Mouse (Mus musculus) kidney, postnatal 0 days (tissue): ENCODE measurements around the gene Tmed9. TPM values are rescaled to one million over a fixed set of nuclear protein-coding genes. Genes with fewer than 3 reads are reported as not detected.

Source experiments
- ATAC-seq: fragments of 200-750 bp; cut with Nextera tagmentation; replicated peaks from 2 replicates; pipeline ENCODE4 v1.8.0; 2017; ENCODE audit warnings: low read depth, moderate number of reproducible peaks, moderate TSS enrichment, moderate library complexity; ENCODE audit not compliant: low FRiP score
- DNase-seq: peaks from one replicate; pipeline ENCODE4 v3.0.0-alpha.2; 2016; ENCODE audit warnings: low spot score
- H3K27ac ChIP-seq: fragments of 300-500 bp; sonication (generic); 2 replicates; pipeline ENCODE4 v1.5.1; 2014; ENCODE audit warnings: mild to moderate bottlenecking
- H3K27me3 ChIP-seq: fragments of 300-500 bp; sonication (generic); 2 replicates; pipeline ENCODE4 v1.6.1; 2014; ENCODE audit warnings: low read length, mixed read lengths; ENCODE audit not compliant: insufficient read depth
- H3K36me3 ChIP-seq: fragments of 300-500 bp; sonication (generic); 2 replicates; pipeline ENCODE4 v1.6.1; 2014; ENCODE audit warnings: low read length, mixed read lengths; ENCODE audit not compliant: insufficient read depth
- H3K4me1 ChIP-seq: fragments of 300-500 bp; sonication (generic); replicated peaks from 2 replicates; pipeline ENCODE4 v1.6.1; 2014; ENCODE audit warnings: antibody characterized with exemption, low read length, mixed read lengths; ENCODE audit not compliant: insufficient read depth
- H3K4me2 ChIP-seq: fragments of 300-500 bp; sonication (generic); 2 replicates; pipeline ENCODE4 v1.6.1; 2014; ENCODE audit warnings: mild to moderate bottlenecking, low read length, moderate library complexity, mixed read lengths
- H3K4me3 ChIP-seq: fragments of 300-500 bp; sonication (generic); replicated peaks from 2 replicates; pipeline ENCODE4 v1.5.1; 2014; ENCODE audit warnings: low read depth, low read length
- H3K9ac ChIP-seq: fragments of 300-500 bp; sonication (generic); 2 replicates; pipeline ENCODE4 v1.6.1; 2014; ENCODE audit warnings: low read depth, low read length
- H3K9me3 ChIP-seq: fragments of 300-500 bp; sonication (generic); replicated peaks from 2 replicates; pipeline ENCODE4 v1.6.1; 2016; ENCODE audit warnings: low read length, inconsistent platforms, mixed read lengths
- CTCF ChIP-seq: IDR thresholded peaks from 2 replicates; pipeline ENCODE4 v1.5.1; 2016; ENCODE audit warnings: antibody characterized with exemption, low read depth, mild to moderate bottlenecking, moderate library complexity
- WGBS: fragments of 180-500 bp; shearing (Covaris S2); extraction: QIAGEN DNeasy Blood & Tissue Kit; methylation state at CpG from one replicate; pipeline ENCODE4 v1.1.7; 2014; 5-methylcytosine and 5-hydroxymethylcytosine counted together
- polyA plus RNA-seq: library from polyadenylated mRNA; unstranded; fragments of >200 nt; fragmentation: Nextera tagmentation; extraction: Ambion mirVana; gene quantifications from 2 replicates; pipeline ENCODE4 v1.2.1, GENCODE M21; 2015

The Tmed9 gene
- polyA plus RNA-seq, 1 experiment from 2014 or later = 136 TPM

- H3K4me3 ChIP-seq = no peak within 1 kb of the TSS
- H3K4me2 ChIP-seq = no peak within 1 kb of the TSS
- H3K9ac ChIP-seq = no peak within 1 kb of the TSS
- no peaks in the 10 kb centered on the region for H3K27me3 ChIP-seq
- WGBS = 73% methylated on average over 8 of the region's 8 CpGs
- peaks cover 36% of the 10 kb centered on the region; the same call in 1 of the 2 replicates for H3K36me3 ChIP-seq
- H3K27ac ChIP-seq = no peak within 1 kb of the TSS
- ATAC-seq (peak; percentile 36), DNase-seq (no peak)
- no peaks in the 10 kb centered on the region for H3K4me1 ChIP-seq
- TF ChIP-seq CTCF = no peak
- H3K9me3 ChIP-seq = no peaks in the 10 kb centered on the region
Observed at GRCm38 (mm10) chr13:55529198-55529915, 44.2 kb upstream of the Tmed9 start, which contains the start of gene Dok3. Gene Dok3 (minus strand): TSS chr13:55529296.

GRCm38 (mm10) chr13:55535191-55535590, 38.3 kb upstream of the Tmed9 start:
- Histone ChIP-seq H3K27me3 (no peaks in the 10 kb centered on the region), H3K9me3 (no peaks in the 10 kb centered on the region), H3K4me2 (peak overlapping the region; percentile 93), H3K27ac (no peak overlapping the region), H3K4me1 (no peaks in the 10 kb centered on the region; the same call in 1 of the 2 replicates), H3K36me3 (peaks cover 48% of the 10 kb centered on the region), H3K9ac (no peak overlapping the region), H3K4me3 (peak overlapping the region; percentile 89; the same call in 1 of the 2 replicates)
- 89% methylated on average over 15 of the region's 15 CpGs for WGBS
- ATAC-seq (no peak), DNase-seq (no peak)
- no peak for TF ChIP-seq CTCF

GRCm38 (mm10) chr13:55535796-55536193, 37.7 kb upstream of the Tmed9 start:
- ATAC-seq = peak; percentile 9
- WGBS = 15% methylated on average over 17 of the region's 17 CpGs
- Histone ChIP-seq H3K27ac (no peak overlapping the region), H3K36me3 (peaks cover 49% of the 10 kb centered on the region), H3K9me3 (no peaks in the 10 kb centered on the region), H3K27me3 (no peaks in the 10 kb centered on the region), H3K4me1 (no peaks in the 10 kb centered on the region; the same call in 1 of the 2 replicates), H3K9ac (peak overlapping the region; percentile 77), H3K4me3 (peak overlapping the region; percentile 89), H3K4me2 (peak overlapping the region; percentile 93)
- DNase-seq = no peak
- no peak for TF ChIP-seq CTCF

- H3K4me3 ChIP-seq = peak within 1 kb of the TSS; percentile 89
- H3K4me2 ChIP-seq = peak within 1 kb of the TSS; percentile 93
- H3K27me3 ChIP-seq = no peaks in the 10 kb centered on the region
- peak; percentile 99 for DNase-seq
- H3K9ac ChIP-seq = peak within 1 kb of the TSS; percentile 77
- no peaks in the 10 kb centered on the region; the same call in 1 of the 2 replicates for H3K4me1 ChIP-seq
- under 1% methylated on average over 70 of the region's 70 CpGs for WGBS
- peak within 1 kb of the TSS; percentile 31; the same call in 1 of the 2 replicates for H3K27ac ChIP-seq
- peak; percentile 97 for TF ChIP-seq CTCF
- peaks cover 51% of the 10 kb centered on the region for H3K36me3 ChIP-seq
- peak; percentile 93 for ATAC-seq
- no peaks in the 10 kb centered on the region for H3K9me3 ChIP-seq
Observed at GRCm38 (mm10) chr13:55536194-55537175, 37.0 kb upstream of the Tmed9 start, which contains the start of gene Ddx41. Gene Ddx41 (minus strand): TSS chr13:55536658.

- H3K4me2 ChIP-seq = no peak overlapping the region
- ATAC-seq (no peak), DNase-seq (no peak)
- no peaks in the 10 kb centered on the region for H3K4me1 ChIP-seq
- peaks cover 58% of the 10 kb centered on the region for H3K36me3 ChIP-seq
- WGBS = 83% methylated on average over 2 of the region's 2 CpGs
- no peak overlapping the region for H3K27ac ChIP-seq
- TF ChIP-seq CTCF = peak; percentile 10; the same call in 1 of the 2 replicates
- no peak overlapping the region for H3K9ac ChIP-seq
- no peak overlapping the region for H3K4me3 ChIP-seq
- H3K27me3 ChIP-seq = no peaks in the 10 kb centered on the region
- H3K9me3 ChIP-seq = no peaks in the 10 kb centered on the region
Observed at GRCm38 (mm10) chr13:55540933-55541332, 32.6 kb upstream of the Tmed9 start.

GRCm38 (mm10) chr13:55542891-55543290, 30.6 kb upstream of the Tmed9 start:
- Histone ChIP-seq H3K36me3 (peaks cover 70% of the 10 kb centered on the region), H3K4me3 (no peak overlapping the region), H3K4me1 (no peaks in the 10 kb centered on the region), H3K4me2 (no peak overlapping the region), H3K27ac (no peak overlapping the region), H3K9me3 (no peaks in the 10 kb centered on the region), H3K9ac (no peak overlapping the region), H3K27me3 (no peaks in the 10 kb centered on the region)
- ATAC-seq (no peak), DNase-seq (no peak)
- no peak for TF ChIP-seq CTCF
- 92% methylated on average over 4 of the region's 4 CpGs for WGBS
